Mouse (Mus musculus) CH12F3 (cell line): ENCODE data around the gene Cradd.

Source experiments
- in situ Hi-C: fragments of 300-500 bp; cut with MboI; formaldehyde crosslinking; loops from 2 replicates; pipeline ENCODE4 v1.14.3; 2020; ENCODE audit warnings: low sequenced_read_pairs

Gene Cradd

DNA sequence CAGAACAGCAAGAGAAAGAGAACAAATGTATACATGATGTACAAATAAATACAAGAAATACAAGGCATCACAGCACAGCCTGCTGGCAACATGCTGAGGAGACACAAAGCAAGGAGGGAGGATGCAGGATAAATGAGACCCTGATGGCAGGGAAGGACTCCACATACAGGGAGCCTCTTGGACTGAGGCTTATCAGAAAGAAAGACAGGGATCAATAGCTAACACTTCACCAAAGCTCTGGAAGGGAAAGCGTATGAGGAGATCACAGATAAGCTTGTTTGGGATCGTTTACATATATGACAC is 78.3 kb downstream of the Cradd start:
- in situ Hi-C loops, result no loop called here

DNA sequence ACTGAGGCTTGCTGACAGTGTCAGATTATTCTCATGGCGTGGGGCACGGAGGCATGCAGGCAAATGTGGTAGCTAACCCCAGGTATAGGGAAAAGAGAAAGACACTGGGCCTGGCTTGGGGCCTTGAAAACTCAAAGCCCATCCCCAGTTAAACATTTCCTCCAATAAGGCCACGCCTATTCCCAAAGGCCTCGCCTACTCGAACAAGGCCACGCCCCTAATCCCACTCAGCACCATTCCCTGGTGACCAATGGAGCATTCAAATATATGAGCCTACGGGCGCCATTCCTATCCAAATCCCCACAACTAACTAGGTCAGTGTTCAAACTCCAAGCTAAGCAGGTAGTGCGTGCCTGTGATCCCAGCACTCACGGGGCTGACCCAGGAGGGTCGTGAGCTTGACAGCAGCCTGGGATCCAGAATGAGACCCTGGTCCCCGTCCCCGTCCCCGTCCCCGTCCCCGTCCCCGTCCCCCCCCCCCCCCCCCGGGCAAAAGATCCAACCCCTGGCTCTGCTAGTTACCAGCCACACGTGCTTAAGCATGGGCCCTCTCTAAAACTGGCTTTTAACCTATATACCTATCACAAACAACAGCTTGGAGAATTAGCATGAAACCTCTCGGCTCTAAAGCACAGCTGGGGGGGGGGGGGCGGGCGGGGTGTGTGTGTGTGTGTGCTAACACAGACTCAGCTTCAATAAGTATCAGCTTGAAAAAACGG is 78.8 kb downstream of the Cradd start:
- in situ Hi-C loops, result no loop called here

DNA sequence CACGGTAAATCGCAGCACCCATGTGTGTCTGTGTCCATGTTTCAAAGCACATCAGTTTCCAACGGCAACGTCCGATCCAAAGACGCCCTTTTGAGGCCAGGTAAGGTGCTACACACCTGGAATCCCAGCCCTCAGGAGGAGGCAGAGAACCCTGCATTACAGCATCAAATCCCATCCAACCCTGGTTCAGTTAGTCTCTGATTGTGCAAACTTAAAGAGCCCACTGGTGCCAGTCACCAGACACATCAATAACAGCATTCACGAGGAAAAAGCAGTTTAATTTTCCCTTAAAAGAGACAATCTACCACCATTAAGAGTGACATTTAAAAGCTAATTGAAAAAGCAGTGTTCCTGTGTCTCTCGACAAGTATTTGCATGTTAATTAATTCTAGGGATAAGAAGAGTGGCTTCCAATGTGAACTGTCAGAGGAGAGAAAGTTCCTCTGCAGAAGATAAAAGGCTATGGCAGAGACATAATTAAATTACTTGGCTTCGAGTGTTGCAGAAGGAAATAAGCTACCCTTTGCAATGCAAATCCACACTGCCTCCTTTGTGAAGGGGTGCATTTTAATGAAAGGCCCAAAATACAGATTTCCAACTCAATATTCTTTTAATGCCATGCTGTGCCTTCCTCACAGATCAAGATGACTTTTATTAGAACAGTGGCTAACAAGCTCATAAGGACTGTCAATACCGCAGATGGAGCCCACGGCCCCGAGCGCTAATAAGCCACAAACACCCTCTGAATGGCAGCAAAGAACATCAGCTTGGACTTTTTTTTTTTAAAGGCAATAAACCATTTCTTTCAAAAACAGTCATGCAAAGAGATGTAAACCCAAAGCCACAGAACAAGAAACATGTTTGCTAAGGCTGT is 84.5 kb downstream of the Cradd start:
- in situ Hi-C loops, result no loop called here

DNA sequence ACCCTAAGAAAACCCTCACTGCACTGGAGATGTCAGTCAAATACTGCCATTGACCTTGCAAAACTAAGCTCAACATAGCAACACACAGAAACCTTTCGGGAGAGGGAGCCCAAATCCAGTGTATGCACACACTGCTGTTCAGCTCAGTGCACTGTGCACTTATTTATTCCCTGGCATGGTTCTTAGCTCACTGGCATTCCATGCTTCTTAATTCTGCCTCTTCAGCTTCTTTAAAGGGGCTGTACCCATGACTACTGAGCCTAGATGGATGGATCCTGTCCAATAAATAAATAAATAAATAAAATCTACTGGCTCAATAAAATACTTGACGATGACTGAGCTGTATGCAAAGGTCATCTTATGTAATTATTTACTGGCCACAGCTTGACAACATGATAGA is 85.3 kb downstream of the Cradd start:
- in situ Hi-C loops, result no loop called here

DNA sequence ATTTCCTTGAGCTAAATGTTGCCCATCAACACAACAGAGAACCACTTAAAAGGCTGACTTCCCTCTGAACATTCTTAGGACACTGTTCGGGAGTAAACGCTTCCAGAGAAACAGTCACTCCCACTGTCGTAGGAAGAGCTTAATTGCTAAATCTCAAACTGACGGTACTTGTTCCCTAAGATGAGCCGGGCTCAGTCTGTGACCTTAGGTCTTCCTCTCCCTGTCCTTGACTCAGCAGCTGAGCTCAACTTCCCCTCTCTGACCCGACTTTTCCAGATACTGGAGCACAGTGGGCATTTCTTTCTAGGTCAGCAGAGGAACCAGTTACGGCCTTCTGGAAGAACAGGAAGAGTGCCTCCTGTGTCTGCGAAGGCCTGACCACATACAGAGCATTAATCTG is 87.7 kb downstream of the Cradd start:
- in situ Hi-C loops, result no loop called here

DNA sequence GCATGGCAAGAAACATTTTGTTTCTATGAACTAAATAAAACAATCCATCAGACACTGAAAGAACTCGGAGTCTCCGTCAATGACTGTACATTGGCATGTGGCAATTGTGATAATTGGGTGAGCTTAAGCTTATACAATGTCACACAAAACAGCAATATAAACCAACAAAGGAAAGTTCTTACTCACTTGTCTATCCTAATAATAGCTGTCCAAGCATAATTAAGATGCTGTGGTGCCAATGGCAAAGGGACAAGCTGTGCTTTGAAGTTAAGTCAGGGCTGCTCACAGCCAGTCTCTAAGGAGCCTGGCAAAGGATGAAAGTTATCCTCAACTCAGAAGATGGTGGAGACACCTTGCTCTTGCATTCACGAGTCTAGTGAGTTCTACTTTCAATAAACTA is 89.3 kb downstream of the Cradd start:
- in situ Hi-C loops, result no loop called here

DNA sequence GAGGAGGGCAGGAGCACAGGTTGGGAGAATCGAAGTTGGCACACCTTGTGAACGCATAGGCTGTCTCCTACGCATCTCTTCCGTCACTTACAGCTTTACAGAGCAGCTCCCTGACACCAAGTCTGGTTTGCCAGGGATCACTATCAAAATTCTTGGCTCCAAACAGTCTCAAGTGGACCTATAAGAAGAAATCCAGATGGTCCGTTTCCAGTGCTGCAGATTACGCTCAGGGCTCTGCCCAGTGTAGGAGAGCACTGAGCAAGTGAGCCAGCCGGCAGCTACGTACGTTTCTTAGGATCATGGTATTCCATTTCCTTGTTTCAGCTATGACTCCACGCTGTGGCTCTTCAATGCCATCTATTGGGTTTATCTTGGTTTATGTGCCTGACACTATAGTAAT is 90.9 kb downstream of the Cradd start:
- in situ Hi-C loops, result no loop called here

DNA sequence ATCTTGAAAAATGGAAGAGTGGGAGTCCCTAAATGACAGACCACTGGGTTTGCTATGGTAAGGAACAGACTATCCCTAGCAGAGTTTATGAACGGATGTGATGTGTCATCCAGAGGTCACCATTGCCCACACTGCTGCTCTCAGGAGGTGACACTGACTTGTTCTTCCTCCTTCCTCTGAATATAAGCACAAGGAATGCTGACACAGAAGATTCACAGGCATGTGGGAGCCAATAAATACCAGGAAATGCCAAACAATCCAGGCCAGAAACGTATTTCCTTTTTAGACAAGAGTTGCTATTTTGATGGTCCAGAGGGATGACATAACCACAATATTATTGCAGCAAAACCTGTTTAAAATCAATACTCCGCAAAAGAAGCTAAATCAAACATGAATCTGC is 91.4 kb downstream of the Cradd start:
- in situ Hi-C loops, result no loop called here

DNA sequence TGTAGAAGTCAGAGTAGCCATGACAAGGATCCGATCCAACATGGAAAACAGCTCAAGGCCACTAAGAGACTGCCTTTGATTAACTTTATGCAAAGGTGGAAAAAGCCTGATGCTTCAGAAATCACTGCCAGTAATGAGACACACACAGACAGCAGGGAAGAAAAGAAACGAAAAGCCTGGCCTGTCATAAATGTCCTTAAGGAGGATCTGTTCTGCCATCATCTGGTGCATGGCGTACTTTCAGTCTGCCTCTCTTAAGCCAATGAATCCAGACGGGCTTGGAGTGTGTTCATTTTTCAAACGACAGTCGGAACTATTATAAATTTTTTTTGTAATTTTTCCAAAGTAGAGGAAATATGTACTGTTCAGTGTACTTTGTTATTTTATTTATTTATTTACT is 95.7 kb downstream of the Cradd start:
- in situ Hi-C loops, result no loop called here

DNA sequence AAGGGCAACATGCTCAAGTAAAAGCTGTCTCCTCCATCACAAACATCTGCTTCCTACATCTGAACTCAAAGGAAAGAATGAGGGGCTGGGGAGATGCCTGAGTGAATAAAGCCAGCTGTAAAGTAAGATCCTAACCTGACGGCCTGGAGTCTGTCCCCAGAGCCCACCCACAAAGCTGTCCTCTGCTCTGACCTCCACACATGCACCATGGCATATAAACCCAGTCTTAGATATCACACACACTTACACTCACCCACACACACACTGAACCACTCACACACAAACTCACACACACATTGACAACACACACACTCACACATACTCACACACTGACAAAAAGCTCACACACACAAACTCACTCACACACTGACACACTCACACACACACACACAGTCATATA is 96.3 kb downstream of the Cradd start:
- in situ Hi-C loops, result no loop called here

DNA sequence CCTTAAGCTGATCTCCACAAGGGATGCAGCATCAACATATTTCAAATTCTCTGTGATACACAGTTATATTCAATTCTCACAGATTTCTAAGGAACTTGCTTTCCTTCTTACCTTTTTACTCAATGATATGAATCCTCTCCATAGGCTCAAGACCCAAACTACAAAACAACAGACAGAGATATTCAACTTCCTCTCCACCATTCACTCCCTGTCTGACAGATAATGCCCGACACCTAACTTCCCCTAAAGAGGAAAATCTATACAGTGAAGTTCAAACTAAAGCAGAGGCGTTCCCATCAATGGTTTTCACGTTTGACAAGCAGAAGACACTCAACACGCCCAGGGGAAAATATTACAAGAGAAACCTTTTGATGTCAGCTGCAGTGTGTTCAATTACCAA is 97.2 kb downstream of the Cradd start:
- in situ Hi-C loops, result no loop called here

DNA sequence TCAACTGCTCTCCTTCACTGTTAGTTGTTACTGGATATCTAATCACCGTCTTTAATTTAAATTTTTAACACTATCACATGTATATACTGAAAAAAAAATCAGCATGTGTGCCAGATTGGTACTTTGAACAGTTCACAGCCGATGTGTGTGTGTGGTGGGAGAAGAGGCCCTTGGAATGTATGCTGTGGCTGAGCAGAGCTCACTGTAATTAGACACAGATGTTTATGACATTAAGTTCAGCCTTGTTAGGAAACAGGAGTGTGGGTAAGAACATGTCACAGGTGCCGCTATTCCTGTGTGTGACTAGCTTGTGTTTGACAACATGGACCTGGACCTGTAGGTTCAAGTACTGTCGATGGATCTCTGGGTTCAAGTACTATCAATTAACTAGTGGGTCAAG is 98.9 kb downstream of the Cradd start:
- in situ Hi-C loops, result no loop called here

DNA sequence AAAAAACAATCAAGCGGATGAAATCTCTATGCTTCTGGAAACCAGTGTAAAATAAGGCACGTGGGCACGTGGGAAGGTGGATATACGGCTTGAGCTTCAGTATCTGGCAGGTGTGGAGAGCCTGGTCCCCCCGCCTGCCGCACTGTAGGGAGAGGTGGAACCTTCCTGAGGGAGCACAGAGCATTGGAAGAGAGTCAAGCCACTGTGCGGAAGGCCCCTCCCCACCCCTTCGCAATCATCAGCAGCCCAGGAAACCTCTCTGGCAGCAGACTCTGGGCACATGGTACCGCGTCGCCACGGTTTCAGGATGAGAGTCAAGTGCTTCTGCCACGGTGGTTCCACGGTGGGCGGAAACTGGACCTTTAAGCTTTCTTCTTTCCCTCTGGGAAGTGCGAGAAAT is 100.7 kb downstream of the Cradd start:
- in situ Hi-C loops, result no loop called here

DNA sequence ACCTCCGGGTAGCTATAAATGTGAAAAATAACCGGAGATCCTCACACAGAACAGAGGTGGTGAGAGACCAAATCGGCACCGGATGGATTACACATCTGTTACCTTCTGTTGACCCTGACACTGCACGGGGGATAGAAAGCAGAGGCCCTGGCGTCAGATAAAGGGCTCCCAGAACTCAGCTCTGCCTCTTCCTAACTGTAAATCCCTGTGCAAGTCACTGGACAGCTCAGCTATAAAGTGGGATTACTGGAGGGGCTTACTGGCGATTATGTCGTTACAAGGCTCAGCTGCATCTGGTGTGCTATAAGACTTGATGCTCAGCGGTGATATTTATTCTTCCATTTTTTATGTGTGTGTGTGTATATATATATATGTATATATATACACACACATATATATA is 102.0 kb downstream of the Cradd start:
- in situ Hi-C loops, result no loop called here

DNA sequence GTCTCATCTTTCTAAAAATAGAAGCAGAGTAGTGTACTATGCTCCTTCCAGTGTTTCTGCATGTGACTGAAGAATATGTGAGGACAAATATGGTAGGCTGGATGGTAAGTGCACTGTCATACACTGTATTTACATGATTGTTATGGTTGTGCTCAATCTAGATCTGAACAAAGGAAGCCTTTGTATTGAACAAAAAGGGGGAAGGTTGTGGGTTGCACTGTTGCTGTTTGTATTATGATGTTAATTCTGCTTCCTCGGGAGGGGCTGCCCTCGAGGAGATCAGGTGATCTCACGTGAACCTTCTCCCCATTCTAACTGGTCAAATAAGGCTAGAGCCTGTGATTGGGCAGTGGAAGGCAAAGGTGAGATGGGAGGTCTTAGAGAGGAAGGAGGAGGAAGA is 103.4 kb downstream of the Cradd start:
- in situ Hi-C loops, result no loop called here

DNA sequence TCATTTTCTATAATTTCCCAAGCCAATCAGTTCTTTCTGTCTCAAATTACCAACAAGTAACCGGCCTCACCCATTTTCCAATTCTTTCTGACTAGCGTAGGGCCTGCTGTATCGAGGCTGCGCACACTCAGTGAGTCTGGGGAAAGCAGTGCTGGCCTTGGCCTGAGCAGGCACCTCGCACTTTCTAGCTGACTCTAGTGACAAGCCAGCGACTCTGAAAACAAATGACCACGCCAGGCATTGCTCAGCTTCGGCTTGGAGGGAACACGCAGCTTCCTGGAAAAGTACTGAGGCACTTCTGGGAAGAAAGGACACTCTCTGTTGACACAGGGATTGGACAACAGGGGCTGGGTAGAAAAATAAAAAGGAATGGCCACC is 105.3 kb downstream of the Cradd start:
- in situ Hi-C loops, result no loop called here

DNA sequence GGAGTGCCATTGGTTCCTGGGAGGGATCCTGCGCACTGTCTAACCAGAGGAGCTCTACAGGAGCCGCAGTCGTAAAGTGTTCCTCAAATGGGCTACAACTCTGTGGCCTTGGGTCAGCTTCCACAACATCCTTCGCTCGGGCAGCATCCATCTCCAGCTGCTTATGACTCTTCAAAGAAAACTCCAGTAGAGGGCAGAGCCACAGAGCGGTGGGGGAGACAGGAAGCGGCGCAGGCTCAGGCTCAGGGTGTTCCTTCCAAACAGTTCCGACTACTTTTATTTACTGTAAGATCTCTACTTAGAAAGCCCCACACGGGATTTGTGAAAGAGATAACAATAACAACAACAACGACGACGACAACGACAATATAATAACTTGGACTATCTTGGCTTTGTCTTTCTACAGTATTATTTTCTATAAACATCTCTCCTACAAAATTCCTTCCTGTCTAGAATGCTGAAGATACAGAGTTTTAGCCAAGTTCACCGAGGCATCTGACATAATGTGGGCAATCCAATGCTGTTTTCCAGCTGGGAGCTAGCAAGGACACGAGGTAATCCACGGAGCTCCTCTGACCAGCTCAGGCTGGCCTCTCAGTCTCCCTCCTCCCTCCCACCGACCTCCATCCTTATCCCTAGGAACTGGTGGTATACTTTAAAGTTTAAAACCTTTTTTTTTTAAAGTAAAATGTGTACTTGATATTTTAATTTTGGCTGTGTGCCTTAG is 105.8 kb downstream of the Cradd start:
- in situ Hi-C loops, result no loop called here

DNA sequence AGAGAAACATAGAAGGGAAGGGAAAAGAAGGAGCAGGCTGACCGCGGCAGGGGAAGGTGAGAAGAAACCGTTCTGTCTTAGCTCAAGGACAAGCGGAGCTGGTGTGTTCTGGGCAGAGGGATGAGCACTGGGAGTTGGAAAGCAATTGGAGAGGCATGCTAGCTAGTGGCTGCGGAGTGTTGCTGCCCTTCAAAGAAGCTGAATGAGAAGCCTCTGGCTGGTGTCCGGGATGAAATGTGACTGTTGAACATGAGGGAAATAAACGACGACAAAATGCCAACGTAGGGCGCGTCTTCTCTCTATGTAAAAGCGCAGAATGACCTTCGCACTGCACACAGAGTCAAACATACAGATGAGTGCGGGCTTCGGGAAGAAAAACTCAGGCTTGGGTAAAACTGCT is 108.6 kb downstream of the Cradd start:
- in situ Hi-C loops, result no loop called here

DNA sequence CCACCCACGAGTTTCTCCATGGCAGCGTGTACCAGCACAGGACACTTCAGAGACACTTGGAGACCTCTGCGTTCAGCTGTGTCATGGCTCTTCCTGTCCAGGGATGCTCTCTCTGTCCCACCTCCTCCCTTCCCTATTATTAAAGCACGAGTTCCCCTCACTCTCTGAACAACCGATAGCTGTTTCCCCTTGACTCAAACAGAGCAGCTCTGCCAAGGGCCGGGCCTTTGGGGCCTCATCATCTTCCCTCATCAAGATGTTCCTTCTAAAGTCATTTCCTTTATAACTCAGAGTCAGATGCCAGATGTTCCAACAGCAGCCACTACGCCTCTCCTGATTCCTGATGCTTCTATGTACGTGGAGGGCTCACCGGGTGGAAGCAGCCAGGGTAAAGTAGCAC is 110.1 kb downstream of the Cradd start:
- in situ Hi-C loops, result no loop called here

DNA sequence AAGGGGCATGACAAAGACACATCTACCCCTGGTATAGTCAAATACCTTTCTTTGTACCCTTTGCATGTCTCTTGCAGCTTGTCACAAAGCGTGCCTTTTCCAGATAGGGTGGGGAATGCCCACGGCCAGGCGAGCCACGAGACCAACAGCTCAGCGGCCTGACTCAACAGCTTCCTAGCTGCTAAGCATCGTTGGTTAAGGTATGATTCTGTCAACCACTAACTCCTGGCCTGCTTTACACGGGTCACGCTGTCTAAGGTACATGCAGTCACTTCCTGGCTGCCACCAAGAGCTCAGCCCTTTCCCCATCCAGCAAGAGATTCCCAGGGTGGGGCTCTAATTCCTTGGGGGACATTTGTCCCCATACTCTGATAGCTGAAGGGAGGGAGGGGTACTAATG is 110.6 kb downstream of the Cradd start:
- in situ Hi-C loops, result no loop called here

DNA sequence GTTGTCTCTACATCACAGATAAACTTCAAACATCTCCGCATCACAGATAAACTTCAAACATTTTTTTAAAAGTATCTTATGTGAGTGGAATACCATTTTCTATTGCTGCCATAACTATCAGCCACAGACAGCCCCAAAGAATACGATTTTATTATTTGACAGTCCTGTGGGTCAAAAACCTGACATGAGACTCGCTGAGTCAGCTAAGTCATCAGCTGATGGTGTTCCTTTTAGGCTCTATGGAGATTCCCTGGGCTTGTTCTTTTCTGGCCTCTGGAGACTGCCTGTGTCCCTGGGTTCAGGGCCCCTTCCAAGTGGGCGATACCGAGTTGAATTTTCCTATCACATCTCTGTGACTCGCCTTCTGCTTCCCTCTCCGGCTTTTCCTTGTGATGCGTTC is 112.3 kb downstream of the Cradd start:
- in situ Hi-C loops, result no loop called here
